Mouse (Mus musculus) liver, embryonic 14.5 days (tissue): ENCODE data around the gene Klrd1.
"Not testable (repeated sequence)": the region's sequence is repeated elsewhere in the genome, so short reads cannot be mapped to it uniquely, and the experiment has no call there.

Experiments used
- CTCF ChIP-seq: IDR thresholded peaks from 2 replicates; pipeline ENCODE4 v1.5.1; 2016; ENCODE audit warnings: antibody characterized with exemption, low read depth, control low read depth
- EP300 ChIP-seq: IDR thresholded peaks from 2 replicates; pipeline ENCODE4 v1.6.1; 2016; ENCODE audit warnings: antibody characterized with exemption, low read depth

DNA sequence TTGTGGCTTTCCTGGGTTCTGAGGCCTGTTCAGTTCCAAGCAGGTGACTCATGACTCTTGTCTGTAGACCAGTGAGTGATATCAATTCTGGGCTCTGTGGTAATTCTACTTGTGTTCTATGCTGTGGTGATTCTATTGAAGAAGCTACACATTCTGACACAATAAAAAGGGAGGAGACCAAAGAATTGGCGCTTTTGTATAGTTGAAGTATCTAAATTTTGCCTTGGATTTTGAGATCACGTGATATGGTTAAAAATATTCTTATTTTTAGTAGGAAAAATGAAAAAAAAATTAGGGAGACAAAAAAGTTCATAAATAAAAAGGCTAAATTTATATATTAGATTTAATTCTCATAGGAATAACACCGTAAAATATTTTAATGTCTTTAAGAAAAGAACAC is 51.7 kb downstream of the Klrd1 start, which contains the start of gene Klrc3:
- not testable (repeated sequence) for TF ChIP-seq CTCF, EP300
